Mouse (Mus musculus): ENCODE data around the gene Tceal5.

Gene Tceal5

GRCm38 (mm10) chrX:136172786-136173185, 30.9 kb downstream of the Tceal5 start:
- DNase-seq (ENCODE audit: extremely low read depth, insufficient read length, low spot score) = no peak

- DNase-seq (ENCODE audit: extremely low read depth, insufficient read length, low spot score) = peak; percentile 72
Measured at GRCm38 (mm10) chrX:136172118-136172551, 31.5 kb downstream of the Tceal5 start, which contains the start of gene Tceal8. Tceal8 (minus strand) TSS chrX:136172342.

- DNase-seq (ENCODE audit: extremely low read depth, insufficient read length, low spot score) = peak; percentile 51
Measured at GRCm38 (mm10) chrX:136171189-136172117, 32.2 kb downstream of the Tceal5 start.

- no peak for DNase-seq (ENCODE audit: extremely low read depth, insufficient read length, low spot score)
Measured at GRCm38 (mm10) chrX:136170625-136171024, 33.1 kb downstream of the Tceal5 start.
